Mouse (Mus musculus): ENCODE data around the gene Mpg. TPM values are rescaled to one million over a fixed set of nuclear protein-coding genes. Genes with fewer than 3 reads are reported as not detected.

The Mpg gene
- polyA plus RNA-seq, 1 experiment = 12.8 TPM

DNA sequence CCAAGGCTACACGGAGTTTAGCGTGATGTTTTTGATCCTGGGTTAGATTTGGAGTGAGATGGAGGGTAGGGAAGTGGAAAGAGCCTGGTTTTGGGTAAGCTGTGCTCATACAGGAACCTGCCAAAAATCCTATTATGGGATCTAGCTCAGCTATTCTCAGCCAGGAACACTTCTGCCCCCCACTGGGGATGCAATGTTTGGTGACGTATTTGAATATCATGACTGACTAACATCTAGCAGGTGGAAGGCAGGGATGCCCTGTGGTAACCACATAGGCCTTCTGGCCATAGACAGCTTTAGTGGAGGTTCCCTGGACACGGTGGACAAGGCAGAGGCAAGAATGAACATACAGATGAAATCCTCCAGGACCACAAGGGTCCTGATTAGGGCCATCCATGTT, 3.9 kb downstream of the Mpg start:
- DNase-seq (ENCODE audit: low spot score) = no peak

DNA sequence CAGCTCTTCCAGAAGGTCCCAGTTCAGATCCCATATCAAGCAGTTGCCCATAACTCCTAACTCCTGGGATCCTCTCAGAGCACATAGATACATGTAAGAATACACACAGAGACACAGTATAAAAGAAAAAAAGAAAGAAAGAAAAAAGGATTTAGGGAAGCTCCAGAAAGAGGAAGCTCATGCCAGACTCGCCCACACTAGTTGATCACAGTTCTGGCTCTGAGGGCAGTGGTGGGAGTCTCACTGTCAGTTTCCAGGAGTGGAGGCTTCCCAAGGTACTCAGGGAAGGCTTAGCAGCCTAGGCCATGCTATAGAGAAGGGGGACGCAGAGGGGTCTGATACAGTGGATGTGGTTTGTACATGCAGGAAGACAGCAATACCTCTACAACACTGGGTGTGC, 4.8 kb downstream of the Mpg start:
- DNase-seq (ENCODE audit: low spot score) = no peak

DNA sequence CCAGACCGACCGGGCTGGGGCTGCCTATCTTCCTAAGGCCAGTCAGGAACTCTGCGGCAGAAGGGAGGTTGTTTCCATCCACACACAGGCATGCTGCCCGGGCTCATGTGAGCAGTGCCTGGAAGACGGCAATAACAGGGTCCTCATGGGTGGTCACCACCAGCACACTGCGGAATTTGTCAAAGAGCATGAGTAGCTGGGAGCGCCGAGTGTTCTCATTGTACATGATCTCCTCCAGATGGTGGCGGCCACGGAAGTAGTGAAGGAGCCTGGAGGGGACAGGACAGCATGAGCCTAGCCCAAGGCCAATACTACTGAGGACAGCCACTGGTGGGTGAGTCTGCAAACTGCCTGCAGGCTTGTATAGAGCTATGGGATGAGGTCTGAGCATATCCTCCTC, 6.5 kb downstream of the Mpg start:
- no peak for DNase-seq (ENCODE audit: low spot score)

DNA sequence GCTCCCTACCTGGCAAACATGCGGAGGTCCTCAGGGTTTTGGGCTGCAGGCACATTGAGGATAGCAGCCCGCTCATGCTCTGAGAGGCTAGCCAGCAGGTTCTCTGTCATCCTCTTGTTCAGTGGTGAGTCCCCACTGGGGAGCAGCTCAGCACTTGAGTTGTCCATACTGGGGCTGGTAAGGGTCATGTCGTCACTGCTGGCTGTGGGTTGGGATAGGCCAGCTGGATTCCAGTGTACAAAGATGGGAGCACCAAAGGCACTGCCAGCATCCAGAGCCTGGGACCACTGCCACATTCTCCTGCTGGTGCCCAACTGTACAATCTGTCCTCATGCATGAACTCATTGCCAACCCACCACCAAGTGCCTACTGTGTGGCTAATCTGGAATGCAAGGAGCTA, 7.6 kb downstream of the Mpg start:
- DNase-seq (ENCODE audit: low spot score) = no peak

DNA sequence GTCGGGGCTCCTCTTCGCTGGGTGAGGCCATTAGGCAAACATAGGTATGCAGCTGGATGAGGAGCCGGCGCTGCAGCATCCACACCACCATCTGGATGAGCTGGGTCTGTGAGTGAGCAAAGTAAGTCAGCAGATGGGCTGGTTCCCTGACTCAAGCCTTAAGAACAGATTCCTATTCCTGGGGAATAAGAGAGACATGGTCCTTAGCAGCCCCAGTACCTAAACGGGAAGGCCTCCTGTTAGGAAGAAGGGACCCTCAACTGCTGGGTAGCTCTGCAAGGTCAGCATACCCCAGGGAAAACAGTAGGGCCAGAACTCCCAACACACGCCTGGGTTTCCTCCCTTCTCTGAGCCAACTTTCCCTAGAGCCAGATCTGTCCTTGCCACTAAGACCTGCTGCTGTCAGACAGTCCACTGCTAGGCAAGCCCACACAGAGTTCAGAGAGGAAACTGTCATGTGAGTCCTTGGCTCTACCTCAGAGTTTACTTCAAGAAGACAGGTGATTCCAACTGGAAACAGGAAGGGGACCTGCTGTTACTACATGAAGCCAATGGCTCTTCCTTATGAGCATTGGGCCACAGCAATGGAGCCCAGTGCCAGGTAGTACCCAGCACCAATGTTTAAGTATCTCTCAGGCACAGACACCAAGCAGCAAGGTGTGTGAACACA, 8.6 kb downstream of the Mpg start:
- DNase-seq (ENCODE audit: low spot score) = no peak

DNA sequence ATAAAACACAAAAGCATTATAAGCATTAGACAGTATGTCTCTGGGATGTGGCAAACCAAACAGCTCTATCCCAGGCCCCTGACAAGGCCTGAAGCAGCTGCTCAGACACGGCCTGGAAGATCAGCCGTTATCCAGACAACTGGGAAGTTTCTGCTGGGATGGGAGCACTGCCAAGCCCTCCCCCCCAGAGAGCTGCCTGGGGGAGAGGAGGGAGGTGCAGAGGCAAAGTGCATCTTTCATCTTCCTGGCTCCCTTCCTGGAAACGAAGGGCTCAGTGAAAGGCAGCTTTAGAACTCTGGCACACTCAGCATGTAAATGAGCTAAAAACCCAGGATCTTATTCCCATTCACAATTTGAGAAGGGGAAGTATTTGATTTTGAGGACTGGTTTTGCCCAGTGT, 9.3 kb downstream of the Mpg start:
- DNase-seq (ENCODE audit: low spot score) = no peak

DNA sequence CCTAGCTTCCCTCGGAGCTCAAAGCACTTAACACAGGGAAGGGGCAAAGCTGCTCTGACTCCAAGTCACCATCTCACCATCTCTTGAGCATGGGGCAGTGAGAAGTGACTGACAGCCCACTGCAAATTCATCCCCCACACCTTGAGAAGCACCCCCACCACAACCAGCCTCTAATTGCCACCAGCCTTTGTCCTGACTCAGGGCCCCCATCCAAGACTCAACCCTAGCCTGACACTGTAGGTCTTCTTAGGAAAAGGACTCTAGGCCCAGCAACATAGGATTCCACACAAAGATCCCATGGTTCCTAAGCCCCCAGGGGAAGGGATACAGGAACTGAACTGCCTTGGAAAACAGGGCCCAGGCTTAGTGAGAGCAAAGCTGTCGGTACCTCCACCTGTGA, 9.8 kb downstream of the Mpg start:
- DNase-seq (ENCODE audit: low spot score) = no peak

DNA sequence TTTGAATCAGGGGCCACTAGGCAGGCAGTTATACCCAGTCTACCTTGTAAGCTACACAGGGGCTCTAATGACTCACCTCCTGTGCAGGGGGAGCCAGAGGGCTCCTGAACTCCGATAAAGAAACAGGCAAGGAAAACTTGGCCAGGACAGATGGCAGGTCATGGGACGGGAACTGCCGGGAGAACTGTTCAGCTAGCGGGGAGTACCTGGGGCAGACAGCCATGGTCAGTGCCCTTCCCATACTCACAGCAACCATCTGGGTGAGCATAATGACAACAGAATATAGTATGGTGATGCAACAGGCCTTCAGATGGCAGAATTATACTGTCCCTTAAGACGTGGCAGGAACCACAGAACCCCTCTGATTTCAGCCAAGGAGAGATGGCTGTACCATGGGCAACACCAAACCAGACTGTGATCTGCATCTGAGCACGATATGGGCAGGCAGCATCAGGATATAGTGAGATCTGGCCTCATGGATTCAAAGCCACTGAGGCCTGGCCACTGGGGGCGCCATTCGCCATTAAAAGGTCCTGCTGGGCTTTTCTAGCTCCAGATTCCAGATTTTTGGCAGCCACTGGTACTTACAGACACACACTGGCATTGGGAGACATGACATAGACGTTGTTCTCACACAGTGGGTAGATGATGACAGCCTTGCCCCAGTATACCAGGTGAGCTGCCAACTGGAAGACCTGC, 10.6 kb downstream of the Mpg start:
- DNase-seq (ENCODE audit: low spot score) = no peak

DNA sequence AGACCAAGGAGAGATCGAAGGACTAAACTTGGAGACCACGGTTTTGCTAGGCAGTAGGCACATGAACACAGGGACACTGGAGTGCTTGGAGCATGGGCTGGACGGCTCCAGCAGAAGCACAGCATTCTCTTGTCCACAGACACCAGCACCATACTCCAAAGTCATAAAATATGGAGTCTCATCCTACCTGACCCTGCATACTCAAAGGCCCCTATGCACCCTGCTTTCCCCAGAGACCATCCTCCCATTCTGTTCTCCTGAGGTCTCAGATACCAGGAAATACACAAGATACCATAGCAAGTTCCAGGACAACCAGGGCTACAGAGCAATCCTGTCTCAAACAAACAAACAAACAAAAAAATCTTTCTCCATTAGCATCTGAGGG, 11.1 kb downstream of the Mpg start:
- DNase-seq (ENCODE audit: low spot score) = no peak

DNA sequence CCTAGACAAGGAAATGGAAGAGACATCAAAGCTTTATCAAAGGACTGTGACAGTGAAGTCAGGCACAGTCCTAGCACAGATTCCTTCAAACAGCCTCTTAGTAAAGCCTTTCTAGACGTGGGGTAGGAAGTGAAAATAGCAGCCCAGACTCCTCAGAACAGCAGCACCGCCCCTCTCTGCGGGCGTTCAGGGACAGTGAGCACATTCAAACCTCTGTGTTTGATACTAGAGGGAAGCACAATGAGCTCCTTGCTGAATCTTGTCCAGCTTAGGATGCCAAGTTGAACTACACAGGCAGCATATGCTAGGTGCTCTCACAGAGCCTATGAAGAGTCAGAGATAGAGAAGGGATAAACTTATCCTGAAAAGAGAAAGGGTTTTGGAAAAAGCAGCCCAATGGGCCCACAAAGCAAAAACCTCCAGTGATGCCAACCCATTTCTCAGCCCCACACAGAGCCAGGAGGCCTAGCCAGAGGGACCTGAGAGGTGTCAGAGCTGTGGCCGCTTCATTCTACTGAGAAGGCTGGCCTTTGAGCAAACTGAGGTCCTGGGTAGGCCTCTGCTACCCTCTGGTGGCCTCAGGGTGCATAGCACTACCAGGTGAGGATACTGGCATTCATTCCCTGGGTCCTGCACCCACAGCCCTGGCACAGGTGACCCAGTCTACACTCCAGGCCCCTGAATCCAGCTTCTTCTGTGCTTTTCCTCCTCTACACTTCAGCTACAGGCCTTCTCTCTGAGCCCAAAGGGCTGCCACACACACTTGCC, 12.0 kb downstream of the Mpg start:
- peak; percentile 62 for DNase-seq (ENCODE audit: low spot score)

DNA sequence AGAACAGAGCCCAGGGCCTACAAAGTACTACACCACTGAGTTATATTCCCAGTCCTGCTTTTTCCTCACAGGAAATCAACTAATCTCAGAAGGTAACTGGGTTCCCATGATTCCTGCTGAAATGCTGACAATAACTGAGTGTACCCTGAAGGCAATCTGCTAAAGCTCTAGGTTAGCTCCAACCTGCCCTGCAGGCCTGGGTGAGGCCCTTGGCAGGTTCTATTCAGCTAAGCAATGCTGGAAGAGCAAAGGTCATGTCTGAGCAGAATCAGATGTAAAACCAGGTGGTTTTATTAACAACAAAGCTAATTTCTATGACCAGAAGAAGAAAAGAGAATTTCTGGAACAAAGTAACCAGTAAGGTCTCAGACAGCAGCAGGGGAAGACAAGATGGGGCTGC, 15.1 kb downstream of the Mpg start:
- no peak for DNase-seq (ENCODE audit: low spot score)

DNA sequence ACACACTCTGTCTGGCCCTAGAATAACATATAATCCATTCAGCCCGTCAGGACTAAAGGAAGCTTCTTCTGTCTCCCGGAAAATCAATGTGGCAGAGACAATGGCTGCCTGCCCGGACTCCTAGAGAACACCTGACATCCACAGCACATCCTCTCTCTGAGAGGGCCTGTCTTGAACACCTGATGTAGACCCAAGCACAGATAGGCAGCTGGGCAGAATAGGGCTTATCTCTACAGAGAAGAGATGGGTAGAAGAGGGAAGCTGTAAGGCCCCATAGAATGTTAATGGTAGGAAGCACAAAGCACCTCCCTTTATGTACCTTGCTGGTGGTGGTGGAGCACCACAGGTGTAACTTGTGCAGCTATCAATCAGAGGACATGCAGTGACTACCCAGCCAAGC, 15.9 kb downstream of the Mpg start:
- no peak for DNase-seq (ENCODE audit: low spot score)

DNA sequence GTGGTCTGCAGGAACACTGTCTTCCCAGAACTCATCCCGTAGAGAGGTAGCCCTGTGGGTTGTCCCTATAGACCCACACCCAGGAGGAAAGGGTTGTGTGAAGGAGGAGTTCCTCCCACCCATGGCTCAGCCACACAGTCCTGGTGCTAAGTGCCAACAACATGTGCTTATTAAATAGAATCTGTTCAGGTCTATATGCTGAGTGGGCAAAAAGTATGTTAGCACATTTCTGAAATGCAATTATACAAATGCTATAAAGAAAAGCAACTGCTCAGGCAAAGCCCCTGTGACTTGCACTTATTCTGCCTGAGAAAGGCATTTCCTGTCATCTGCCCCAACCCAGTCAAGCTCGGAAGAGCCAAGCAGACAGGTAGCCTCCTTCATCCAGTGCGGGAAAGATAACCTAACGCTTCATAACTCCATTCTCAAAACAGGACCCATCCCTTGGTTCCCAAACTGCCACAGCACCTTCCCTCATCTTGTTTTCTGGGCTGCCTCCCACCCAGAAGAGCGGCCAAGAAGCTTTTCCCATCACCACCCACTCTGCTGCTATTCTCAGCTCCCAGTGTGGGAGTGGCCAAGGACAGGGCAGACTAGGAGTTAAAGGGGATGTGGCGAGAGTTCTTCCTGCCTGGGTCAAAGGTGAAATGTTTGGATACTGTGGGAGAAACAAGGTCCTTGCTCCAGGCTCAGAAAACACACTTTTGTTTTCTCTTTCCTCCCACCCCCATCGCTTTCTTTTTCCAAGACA, 17.1 kb downstream of the Mpg start:
- no peak for DNase-seq (ENCODE audit: low spot score)

DNA sequence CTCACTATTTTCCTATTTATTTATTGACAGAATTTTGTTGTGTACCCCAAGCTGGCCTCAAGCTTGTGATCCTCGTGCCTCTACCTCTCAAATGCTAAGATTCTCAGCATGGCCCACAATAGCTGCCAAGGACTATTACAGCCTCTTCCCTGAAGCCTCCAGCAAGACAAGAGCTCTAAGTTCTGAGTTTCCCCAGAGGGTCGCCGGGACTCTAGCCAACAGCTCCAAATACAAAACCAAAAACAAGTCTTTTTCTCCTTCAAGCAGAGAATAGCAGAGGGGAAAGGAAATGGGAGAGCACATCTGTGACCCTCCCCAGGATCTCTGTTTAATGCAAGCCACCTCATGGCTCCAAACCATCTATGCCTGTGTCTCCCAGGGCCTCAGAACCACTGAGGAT, 17.8 kb downstream of the Mpg start:
- no peak for DNase-seq (ENCODE audit: low spot score)

DNA sequence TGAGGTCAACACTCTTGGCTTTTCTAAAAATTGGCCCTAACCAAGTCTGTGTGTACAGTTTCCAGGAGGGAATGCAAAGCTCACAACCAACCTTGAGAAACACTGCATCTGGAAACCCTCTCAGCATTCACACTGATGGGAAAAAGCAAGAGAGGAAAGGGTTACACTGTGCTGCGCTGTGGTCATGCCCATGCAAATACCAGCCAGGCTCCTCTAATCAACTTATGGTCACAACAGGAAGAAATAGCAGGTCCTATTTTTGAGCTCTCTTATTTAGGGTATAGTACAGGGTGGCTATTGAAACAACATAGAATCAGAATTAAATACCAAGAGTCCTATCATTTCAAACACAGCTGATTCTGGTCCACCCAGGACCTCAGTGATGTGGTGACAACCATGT, 18.3 kb downstream of the Mpg start:
- DNase-seq (ENCODE audit: low spot score) = no peak

DNA sequence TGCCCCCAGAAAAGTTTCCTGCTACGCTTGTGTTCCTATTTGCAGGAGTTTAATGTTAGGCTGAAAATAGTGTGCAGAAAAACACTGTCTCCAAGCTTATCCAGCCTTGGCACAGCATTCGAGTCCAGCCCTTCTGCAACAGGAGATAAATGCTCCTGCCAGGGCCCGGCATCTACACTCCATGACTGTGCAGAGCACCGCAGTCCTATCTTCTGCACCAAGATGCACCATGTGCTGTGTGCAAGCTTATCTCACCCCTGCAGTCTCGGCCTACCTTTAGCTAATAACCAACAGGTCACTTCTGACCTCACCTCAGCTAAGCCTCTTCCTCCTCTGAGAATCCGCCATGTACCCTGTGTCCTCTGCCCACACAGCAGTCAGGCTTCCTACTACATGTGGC, 19.3 kb downstream of the Mpg start:
- DNase-seq (ENCODE audit: low spot score) = no peak

DNA sequence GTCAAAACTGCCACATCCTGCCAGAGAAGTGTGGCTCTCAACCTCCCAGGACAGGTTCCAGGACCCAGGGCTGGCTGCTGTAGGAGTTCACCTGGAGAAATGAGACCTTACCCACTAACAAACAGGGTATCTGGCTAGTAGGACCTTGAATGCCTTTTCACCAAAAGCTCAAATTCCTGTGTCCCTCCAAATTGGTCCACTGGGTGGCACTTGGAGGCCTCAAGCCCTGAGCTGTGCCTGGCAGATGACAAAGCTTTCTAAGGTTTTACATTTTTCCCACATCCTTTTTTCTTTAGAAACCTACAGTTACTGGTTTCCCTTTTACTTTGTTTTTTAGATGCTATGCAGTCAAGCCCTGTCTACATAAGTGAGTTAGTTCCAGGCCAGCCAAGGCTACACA, 20.8 kb downstream of the Mpg start:
- no peak for DNase-seq (ENCODE audit: low spot score)

DNA sequence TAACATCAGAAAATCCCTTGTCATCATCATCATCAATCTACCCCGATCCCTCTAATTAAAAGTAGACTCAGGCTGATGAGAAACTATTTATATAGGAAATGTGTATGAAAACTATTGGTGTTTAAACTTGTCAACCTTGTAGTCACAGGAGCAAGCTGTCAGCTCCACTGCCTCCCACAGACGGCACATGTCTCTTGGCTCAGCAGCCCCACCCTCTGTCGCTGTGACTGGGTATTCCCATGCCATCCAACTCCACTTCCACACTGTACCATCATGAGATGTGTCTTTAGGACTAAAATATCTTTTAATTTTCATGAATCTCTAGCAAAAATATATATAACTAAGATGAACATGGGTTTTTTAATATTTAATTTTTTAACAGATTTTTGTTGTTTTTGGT, 22.0 kb downstream of the Mpg start:
- no peak for DNase-seq (ENCODE audit: low spot score)

DNA sequence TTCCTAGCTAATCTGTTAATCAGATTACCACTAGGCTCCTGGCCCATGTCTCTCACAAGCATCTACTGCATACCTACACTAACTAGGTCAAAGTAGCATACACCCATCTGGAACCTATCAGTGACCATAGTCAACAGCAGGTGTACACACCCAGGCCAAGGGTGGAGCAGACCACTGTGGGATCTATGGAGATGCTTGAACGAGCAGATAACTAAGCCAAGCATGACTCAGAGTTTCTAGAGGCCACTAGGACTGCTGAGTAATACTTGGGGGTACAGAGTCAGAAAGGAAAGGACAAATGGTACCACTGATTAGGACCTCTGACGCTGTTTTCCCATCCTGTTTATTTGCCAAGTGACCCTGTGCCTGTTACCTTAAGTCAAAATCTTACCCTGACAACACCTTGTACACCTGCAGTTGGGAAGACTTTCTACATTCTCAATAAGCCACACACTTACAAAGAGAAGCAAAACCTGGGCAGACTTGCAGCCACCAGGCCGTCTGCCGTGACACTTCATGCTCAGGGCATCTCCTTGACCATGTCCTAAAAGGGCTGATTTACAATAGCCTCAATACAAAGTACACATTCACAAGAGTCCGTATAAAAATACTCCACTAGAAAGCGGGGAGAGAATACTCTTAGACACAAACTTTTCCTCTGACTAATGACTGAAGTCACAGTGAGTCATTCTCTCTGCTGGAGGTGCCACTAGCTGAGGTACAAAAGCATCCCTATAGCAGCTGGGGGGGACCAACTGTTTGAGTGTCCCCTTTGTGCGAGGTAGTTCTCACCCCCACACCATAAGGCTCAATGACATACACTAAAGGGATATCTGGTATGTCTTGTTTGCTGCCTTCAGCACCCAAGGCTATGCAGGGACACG, 24.8 kb downstream of the Mpg start:
- DNase-seq (ENCODE audit: low spot score) = no peak

DNA sequence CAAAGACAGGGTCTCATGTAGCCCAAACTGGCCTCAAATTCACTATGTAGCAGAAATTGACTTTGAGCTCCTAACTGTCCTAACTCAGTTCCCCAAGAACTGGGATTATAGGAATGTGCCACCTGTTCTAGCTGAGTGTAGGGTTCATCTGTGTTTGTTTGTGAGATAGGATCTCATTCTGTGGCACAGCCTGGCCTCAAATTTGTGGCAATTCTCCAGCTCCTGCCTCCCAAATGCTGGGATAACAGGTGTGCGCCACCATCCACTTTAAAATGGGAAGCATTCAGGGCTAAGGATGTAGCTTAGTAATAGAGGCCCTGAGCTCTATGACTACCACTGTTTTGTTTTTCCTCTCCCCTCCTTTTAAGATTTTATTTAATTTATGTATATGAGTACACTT, 26.8 kb downstream of the Mpg start:
- DNase-seq (ENCODE audit: low spot score) = no peak

DNA sequence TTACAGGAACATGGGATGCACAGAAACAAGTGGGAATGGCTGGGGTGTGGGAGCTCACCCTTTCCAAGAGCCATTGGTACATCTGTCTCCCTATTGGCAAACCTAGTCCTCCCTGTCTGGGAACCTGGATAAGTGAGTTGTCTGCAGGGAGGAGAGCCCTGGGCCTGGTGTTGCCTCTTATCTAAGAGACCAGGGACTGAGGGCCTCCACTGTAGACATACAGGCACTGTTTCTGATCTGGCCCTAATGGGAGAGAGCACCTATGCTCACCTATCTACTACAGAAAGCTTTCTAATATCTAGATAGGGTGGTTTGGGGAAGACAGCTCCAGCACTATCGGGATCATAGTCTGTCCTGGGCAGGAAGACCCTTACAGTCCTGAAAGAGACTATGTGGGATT, 29.8 kb downstream of the Mpg start:
- no peak for DNase-seq (ENCODE audit: low spot score)

DNA sequence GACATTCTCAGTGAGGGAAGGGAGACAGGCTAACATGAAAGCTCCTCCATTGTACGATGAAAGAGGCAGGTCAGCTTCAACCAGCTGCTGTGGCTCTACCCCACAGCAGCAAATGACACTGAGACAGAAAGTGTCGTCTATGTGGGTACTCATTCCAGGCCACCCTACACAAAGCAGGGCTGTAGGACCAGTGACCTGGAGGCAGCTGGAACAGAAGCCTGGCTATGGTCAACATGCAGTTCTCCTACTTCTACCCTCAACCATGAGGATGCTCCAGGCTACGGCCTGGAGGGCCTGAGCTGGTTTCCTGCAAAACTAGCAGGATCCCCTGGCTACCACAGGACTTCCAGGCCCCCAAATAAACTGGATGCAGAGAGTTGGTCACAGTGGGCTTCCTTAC, 30.3 kb downstream of the Mpg start:
- DNase-seq (ENCODE audit: low spot score) = no peak
